Mouse (Mus musculus): ENCODE measurements around the gene Nfam1.
A peak's percentile ranks its signal among the peaks of the same experiment; 100 is the strongest.

Gene Nfam1

DNA sequence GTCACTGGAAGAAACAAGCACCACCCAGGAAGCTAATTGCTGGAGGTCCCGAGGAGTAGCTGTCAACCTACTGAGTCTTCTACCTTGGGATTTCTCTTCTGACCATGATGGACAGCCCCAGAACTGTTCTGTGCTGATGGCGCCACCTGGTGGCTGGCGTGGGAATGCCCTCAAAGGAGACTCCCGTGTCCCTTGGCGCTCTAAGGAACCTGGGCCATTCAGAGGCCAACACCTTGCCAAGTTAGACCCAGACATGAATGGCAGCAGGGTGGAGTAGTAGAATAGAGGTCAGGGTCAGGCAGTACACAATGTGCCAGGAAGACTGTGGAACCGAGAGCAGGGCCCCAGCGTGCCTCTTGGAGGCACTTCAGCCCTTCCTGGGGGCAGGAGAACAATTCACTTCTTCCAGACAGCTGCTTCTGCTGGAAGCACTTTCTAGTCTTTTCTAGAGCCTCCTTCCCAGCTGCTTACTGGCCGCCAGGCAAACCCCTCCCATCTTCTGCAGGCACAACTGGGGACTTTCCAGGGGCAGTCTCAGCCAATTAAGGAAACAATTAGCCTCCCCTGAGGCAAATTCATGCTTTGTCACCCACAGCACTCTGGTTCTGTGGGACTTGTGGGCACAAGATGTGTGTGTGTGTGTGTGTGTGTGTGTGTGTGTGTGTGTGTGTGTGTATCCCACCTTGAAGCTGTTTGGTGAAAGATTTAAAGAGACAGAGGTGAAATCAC is 4.8 kb upstream of the Nfam1 start:
- peak; percentile 78 to 89 for DNase-seq (ENCODE audit: low spot score in 2 of 2)

DNA sequence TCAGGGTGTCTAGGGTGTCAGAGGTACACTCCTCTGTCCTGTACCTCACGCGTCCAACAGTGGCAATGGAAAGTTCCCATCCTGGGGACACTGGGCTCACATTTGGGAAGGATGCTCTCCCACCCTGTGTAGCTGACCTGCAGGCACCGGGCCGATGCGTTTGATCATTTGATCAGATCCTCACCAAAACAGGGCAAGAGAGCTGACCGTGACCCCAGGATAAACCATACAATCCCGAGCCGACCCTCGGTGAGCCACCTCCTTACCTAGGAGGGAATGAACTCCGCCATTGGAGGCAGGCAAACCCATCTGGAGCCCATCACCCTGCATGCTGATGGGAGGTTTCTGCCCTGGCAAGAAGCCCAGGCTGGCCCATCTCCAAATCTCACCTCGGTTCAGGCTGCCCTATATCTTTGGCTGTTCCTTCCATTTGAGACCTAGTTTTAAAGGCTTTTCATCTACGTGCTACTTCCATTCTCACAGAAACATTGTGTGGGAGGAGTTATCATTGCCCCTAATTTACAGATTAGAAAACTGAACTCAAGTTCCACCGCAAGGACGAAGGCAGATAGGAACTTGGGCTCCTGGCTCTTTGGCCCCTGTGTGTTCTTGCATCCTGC is 3.9 kb upstream of the Nfam1 start:
- peak; percentile 57 to 75 for DNase-seq (ENCODE audit: low spot score in 2 of 2)

DNA sequence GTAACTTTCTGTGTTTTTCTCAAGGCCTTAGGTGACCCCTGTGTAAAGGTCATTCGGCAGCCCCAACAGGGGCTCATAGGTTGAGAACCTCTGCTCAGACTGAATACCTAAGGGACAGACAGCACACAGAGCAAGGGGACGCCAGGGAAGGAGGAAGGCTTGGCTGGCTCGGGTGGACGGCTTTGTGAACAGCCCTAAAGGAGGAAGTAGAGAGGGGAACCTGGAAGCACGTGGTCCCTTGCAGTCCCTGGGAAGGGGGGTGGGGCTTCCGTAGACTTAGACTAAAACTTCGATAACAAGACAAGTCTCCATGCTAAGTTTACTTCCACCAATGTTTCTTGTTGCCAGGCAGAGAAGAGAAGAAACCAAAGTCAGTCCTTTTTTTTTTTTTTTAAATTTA is 3.0 kb upstream of the Nfam1 start:
- DNase-seq (ENCODE audit: low spot score in 2 of 2) = no peak

DNA sequence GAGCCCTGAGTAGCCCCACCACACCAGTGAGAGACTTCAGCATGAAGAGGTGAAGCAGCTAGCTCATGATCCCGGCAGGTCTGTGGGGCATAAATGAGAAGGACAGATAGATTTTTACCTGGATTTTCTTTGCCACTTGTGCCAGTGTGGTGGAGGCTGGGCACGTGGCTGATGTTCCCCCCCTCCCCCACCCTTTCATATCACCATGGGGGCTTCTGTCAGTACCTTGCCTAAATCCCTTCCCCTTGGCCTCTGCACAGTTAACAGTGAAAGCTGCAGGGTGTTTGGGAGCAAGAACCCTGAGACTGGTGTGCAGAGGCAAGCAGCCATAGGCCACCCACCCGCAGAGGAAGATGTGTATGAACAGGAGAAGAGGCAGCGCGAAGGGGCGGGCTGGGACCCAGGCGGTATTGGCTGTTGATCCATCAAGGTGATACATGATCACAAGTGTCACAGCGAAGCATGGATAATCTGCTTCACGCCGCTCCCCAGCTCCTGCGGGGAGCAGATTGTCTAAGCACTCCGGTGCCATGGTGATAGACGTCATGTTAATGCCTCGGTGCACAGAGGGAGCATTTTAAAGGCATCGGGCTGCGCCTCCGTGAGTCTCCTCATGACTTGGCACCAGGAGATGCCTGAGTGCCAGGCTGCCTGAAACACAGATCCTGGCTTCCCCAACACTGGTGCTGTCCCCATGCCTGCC is 1.3 kb upstream of the Nfam1 start:
- DNase-seq (ENCODE audit: low spot score in 2 of 2) = no peak

DNA sequence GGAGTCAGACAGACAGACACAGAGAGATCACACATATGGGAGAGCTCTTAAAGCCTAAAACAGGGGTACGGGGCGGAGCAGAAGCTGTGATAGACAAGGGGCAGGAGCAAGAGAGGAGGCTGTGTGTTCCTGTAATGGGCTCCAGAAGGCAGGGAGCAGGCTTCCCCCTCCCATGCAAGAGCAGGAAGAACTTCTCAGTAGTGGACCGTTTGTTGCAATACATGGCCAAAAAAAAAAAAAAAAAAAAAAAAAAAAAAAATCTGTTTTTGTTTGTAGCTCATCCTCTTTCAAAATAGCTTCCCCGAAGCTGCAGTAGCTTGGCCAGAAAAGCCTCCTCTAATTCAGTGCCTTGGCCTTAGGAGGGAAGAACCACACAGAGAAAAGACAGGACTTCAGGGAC is 2.2 kb downstream of the Nfam1 start:
- DNase-seq (ENCODE audit: low spot score in 2 of 2) = no peak

DNA sequence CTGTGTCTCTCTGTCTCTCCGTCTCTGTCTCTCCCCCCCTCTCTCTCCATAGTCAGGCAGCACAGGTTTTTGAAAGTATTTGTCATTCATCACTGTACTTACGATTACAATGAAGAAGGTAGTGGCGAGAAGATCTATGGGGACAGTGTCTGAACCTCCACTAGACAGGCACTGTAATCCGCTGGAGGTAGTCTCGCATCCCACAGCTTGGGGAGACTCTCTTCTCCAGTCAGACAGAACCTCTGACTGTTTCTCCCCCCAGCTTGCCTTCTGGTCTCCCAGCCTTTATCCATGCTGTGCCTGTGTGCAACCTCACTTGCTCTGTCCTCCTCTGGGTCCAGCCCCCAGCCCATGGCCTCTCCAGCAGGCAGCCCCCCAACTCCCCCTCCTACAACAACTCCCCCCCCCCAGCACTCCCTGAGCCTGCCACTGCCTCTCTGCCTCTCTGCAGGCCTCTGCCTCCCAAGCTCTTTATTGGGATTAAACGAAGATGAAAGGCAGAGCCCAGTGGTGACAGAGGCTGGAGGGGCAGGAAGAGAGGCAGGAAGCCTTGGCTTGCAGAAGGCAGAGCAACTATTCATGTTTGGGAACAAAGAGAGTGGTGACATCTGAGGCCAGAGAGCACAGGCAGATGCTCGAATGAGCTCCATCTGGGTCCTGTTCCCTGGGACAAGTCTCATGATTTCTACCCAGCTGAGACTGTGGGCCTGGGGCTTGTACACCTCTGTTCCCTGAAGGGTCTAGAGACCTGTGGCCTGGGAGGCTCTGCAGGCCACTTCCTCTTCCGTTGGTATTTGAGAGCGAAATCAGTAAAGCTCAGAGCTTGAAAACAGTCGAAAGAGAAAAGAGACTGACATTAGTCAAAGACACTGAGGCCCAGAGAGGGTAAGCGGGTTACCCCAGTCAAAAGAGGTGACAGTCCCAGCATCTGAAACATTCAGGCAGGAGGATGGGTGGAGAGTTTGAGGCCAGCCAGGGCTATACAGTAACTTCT is 3.1 kb downstream of the Nfam1 start:
- DNase-seq (ENCODE audit: low spot score in 2 of 2) = no peak

DNA sequence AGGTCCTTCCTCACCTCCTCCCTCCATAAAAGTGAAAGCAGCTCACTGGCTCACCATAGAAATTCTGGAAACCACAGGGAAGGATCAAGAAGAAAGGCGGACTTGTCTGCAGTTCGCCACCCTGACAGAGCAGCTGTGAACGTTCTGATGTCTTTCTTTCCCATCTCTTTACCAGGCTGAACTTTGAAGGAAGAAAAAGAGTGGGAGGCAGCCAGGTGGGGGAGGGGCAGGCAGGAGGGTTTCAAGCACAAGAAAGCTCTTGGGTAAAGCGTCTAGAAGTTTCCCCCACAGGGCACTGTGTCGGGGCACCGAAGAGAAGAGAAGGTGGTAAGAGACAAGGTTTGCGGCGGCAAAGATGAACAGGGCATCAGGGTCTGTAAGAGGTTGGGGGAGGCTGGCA is 7.0 kb downstream of the Nfam1 start:
- no peak for DNase-seq (ENCODE audit: low spot score in 2 of 2)

DNA sequence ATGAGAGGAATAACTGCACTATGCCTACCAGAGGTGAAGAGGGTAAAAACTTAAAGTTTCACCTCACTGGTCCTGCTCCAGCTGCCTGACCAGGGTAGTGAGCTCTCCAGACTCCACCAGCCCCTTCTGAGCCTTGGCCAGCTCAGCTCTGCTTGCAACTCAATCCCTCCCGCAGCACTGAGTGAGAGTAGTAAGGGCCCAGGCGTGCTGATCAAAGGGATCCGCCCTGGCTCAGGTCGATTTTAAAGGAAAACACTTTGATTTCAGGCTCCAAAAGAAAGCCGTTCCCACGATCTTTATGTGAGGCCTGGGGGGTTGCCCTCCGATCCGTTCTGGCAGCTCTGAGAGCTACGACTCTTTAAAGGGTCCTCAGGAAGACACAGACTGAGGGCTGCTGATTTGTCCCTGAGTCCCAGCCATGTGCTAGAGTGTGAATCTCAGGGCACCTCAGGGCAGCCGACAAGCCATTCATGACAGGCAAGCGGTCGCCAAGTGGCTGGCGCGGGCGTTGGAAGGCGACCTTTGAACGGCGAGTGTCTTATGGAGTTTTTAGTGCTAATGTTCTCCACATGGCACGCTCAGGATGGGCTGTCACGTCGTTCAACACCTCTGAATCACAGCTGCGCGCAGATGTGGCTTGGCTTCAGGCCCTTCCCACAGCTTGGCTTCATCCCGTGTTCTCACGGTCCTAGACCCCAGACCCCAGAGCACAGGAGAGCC is 7.9 kb downstream of the Nfam1 start:
- DNase-seq (ENCODE audit: low spot score in 2 of 2) = no peak

DNA sequence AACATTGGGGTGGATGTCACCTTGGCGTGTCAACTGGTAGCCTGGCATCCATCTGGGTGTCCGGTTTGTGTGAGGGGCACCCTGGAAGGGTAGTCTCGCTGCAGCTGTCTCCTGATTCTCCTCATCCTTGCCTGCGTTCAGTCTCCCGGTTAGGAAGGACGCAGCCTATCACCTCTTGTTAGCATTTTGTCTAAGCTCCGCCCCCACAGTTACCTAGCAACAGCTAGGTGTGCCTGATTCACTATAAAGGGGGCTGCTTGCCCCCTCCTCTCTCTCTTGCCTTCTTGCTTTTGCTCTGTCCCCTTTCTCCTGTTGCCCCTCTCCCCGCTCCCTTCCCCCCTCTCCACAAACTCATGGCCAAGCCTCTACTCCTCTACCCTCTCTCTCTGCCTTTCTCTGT is 10.2 kb downstream of the Nfam1 start:
- no peak for DNase-seq (ENCODE audit: low spot score in 2 of 2)

DNA sequence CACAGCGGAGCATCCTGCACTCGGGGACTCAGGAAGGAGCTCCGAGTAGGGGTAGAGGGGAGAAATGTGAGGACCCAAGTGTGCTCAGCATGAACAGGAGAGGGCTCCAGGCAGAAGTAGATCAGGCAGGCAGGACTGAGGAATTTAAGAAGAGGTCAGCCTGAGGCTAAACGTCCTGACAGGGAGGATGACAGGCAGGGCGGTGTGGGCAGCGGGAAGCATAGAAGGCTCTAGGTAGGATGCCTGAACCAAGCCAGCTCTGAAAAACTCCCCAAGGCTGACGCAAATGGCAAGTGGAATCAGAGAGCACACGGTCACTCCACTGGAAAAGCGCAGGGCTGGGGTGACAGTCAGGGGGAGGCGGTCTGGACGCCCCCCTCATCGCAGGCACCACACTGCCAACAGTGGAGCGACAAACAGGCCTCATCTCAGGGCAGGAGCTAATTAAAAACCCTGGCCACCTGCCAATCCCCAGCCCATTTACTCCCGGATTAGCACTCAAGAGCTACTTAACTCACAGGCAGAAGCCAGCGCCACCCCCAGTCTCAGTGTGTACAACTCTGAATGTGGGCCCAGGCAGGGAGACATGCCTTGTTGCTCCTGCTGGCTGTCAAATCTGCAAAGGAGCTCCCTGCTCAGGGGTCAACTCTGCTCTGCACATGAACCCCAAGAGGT is 22.0 kb downstream of the Nfam1 start:
- DNase-seq (ENCODE audit: low spot score in 2 of 2) = no peak

DNA sequence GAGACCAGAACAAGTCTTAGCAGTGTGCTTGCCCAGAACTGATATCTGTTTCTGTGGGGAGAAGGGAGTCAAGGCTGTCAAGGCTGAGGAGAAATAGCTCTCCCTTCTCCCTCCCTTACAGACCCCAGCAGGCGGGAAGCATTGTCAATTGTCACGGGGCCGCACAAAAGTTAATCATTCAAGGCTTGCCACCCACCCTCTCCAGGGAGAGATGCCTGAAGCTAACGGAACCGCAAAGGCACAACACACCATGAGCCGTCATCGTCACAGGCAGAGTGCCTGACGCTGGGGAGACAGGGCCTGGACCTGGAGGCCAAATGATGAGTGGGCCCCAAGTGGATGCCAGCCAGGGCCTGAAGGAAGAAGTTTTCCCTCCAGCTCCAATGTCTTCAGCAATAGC is 22.7 kb downstream of the Nfam1 start:
- no peak for DNase-seq (ENCODE audit: low spot score in 2 of 2)

DNA sequence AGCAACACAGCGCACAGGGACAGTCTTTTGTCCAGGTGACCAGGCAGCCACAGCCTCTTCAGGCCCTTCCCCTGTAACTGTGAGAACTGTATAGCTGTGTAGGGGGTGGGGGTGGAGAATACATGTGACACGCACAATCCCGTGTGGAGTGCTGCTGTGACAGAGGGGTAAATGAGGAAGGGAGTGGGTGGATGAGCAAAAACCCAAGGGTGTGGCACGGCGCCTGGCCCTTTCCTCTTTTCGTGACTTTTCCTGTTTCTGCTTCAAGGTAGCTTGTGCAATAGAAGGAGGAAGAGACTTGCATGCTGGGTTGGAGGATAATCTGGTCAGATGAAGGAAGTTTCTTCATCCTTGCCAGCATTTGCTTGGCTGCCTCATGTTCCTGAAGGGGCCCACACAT is 23.6 kb downstream of the Nfam1 start:
- DNase-seq (ENCODE audit: low spot score in 2 of 2) = no peak

DNA sequence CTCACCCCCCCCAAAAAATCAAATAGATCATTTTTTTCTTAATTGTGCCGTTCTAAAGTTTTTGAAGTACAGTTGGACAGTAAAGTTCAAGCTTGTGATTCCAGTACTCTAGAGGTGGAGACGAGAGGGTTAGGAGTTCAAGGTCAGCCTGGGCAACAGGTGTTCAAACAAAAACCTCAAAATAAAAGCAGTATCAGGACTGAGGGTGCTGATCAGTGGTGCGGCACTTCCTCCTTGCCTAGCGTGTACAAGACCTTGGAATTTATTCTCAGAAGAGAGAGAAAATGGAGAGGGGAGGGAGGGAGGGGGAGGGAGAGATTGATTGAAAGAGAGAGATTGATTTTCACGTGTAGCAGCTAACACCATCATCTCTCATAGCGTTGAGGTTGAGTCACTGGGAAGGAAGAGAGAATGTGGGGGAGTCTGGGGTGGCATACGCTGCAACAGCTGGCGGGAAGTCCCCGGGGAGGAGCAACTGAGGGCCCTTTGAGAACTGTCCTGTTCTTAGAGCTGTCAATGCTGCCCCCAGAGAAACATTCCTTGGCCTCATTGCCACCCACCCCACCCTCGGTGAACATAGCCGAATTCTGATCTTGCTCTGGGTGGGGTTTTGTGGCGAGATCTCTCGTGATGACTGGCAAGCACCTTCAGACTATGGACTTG is 24.2 kb downstream of the Nfam1 start:
- no peak for DNase-seq (ENCODE audit: low spot score in 2 of 2)

DNA sequence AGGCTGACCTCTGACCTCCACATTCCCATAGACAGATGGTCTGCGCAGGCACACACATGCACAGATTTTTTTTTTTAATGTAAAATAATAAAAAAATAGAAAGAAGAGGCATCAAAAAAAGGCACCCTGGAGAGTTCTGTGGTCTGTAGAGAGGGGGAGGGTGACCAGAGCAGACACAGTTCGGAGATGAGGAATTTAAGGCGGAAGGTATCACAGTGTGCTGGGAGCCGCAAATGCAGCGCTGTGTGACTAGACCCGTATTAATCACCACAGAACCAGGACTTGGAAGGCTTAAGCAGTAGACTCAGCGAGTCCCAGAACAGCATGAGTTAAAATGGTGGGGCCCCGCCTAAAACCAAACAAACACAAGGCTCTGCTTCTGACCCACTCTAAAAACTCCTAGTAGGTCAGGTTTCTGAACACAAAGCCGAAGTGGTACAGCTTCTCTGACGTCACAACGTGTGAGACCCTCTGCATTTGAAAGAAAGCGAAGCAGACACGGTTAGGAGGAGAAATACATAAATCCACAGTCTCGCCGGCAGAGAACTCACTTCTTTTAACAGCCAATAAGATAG is 25.7 kb downstream of the Nfam1 start:
- no peak for DNase-seq (ENCODE audit: low spot score in 2 of 2)

DNA sequence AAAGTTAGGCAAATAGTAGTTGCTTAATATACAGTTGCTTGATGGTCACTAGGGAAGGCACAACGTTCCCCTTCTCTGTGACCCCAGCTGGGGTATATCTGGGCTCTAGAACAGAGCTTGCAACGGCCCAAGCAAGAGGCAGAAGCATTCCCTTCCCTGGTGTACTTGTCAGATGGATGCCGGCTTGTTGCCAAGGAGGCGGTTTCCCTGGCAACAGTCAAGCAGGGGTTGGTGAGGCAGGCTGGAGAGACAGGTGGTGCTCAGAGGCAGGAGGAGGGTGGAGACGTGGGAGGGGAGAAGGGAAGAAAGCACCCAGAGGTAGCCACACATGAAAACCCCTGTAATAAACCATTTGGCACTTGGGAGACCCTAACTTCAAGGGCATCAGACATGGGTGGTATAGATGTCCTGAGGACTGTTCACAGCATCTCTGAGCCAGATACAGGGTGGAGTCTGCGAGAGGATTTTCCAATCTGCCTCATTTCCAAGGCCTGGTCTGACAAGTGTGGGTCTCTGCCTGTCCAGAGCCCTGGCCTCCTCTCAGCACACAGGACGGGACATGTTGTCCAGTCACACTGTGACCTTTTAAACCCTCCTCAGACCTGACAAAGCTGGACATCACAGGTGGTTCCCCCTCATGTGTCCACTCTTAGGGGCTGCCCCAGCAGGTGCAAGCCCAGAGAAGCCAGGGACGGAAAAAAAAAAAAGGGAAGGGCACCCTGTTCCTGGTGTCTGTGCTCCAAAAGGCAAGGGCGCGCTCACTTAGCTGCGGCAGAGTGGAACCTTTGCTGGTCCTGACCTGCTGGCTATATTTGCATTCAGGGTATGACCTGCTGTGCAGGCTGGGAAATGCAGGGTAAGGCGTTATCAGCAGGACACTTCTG is 30.2 kb downstream of the Nfam1 start:
- DNase-seq (ENCODE audit: low spot score in 2 of 2) = no peak

DNA sequence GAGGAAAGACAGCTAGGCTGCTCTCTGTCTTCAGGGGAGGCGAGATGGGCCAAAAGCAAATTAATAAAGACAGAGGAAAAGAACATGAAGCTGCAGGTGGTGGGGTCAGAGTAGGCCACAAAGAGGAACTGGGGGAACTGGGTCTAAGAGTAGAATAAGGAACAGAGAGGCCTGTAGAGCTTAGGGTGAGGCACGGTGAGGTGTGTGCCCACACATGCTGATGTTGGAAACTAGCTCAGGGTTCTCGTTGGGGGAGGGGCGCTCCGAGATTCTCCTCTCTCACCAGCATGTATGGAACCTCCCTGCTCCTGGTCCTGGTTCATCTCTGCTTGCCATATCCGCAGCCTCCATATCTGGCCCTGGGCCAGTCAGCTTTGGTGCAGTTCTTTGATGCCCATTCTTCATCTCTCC is 34.3 kb downstream of the Nfam1 start:
- DNase-seq (ENCODE audit: low spot score in 2 of 2) = no peak

DNA sequence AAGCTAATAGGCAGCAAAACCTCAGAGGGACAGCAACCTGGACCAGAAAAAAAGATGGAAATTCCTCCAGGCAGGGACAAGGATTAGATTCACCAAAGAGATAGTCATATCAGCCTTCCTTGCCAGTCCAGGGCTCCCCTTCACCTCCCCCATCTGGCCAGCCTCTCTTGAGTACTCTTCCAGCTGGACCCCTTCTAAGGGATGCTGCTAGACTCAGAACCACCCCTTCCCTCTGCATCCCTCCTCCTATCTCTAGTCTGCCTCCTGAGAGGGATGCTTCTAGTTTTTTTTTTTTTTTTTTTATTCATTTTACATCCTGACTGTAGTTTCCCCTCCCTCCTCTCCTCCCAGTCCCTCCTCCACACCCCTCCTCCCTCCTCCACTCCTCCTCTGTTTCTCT is 36.7 kb downstream of the Nfam1 start:
- DNase-seq (ENCODE audit: low spot score in 2 of 2) = no peak

DNA sequence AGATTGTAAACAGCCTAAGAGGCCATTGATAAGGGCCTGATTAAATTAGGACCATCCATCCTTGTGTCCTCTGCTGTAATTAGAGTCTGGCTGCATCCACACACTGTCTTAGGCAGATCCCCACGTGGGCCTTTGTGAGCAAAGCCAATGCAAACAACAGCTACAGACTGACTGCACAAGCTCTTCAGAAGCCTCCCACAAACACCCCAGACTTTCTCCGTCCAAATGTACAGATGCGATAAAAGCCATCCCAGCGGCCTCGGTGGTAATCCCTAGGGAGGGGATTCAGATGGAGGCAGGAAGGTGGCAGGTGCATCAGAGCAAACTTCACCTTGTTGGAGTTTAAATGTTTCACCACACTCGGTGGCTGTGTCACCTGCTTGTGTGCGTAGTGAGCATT is 37.9 kb downstream of the Nfam1 start:
- no peak for DNase-seq (ENCODE audit: low spot score in 2 of 2)

DNA sequence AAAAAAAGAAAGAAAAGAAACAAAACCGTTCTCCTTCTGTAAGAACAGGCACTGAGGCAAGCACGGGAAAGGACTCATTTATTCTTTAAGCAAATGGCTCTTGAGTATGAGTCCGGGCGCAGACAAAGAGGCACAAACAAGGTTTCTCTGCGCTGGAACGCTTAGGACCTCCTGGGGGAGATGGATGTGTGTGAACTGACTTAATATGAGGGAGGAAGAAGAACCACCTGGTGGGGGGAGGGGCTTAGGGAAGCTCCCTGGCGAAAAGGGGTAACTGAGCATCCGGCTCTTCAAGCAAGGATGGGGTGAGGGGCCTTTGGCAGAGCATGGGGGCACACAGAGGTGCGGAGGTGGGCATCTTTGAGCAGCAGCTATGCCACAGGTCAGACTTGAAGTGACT is 40.2 kb downstream of the Nfam1 start:
- DNase-seq (ENCODE audit: low spot score in 2 of 2) = no peak

Data from urinary bladder, postnatal 4 days (tissue).